Mouse (Mus musculus): ENCODE results near the gene Tor1aip1. TPM values are rescaled to one million over a fixed set of nuclear protein-coding genes. Genes with fewer than 3 reads are reported as not detected.

Tor1aip1 gene
- total RNA-seq, 2 experiments from 2014 or later = 65.2 to 74.2 TPM

GRCm38 (mm10) chr1:156035269-156035929 lies 881 bp downstream of the Tor1aip1 start, which contains the start of gene Tor1aip2:
Gene Tor1aip2, plus strand, starts transcription at chr1:156035403.
- no peak for DNase-seq
- intact Hi-C loops (cut with DNase I) = loop anchor here (2.0 kb wide), 1 partner anchor 63 kb away; the partner anchor contains the start of gene Cep350

GRCm38 (mm10) chr1:156034661-156035060 lies 1.6 kb downstream of the Tor1aip1 start:
- intact Hi-C loops (cut with DNase I) = loop anchor here (2.0 kb wide), 1 partner anchor 62 kb away; the partner anchor contains the start of gene Cep350
- DNase-seq = no peak

- intact Hi-C loops (cut with DNase I) = loop anchor here (2.0 kb wide), 1 partner anchor 61 kb away; the partner anchor contains the start of gene Cep350
Observed at GRCm38 (mm10) chr1:156033921-156034320, 2.4 kb downstream of the Tor1aip1 start.

GRCm38 (mm10) chr1:156028340-156028975 lies 7.8 kb downstream of the Tor1aip1 start:
- DNase-seq = no peak
- intact Hi-C loops (cut with DNase I) = no loop called here

More at GRCm38 (mm10) chr1:156033921-156034320, 2.4 kb downstream of the Tor1aip1 start:
- DNase-seq = no peak

GRCm38 (mm10) chr1:156027849-156028248 lies 8.4 kb downstream of the Tor1aip1 start:
- intact Hi-C loops (cut with DNase I) = no loop called here
- no peak for DNase-seq

GRCm38 (mm10) chr1:156024831-156025503 lies 11.3 kb downstream of the Tor1aip1 start:
- intact Hi-C loops (cut with DNase I) = no loop called here
- no peak for DNase-seq

GRCm38 (mm10) chr1:156020402-156020801 lies 15.9 kb downstream of the Tor1aip1 start:
- intact Hi-C loops (cut with DNase I) = no loop called here
- DNase-seq = no peak

- DNase-seq = no peak
- intact Hi-C loops (cut with DNase I) = no loop called here
Observed at GRCm38 (mm10) chr1:156019800-156020199, 16.5 kb downstream of the Tor1aip1 start.

- intact Hi-C loops (cut with DNase I) = no loop called here
- no peak for DNase-seq
Observed at GRCm38 (mm10) chr1:156009003-156009402, 27.3 kb downstream of the Tor1aip1 start.

GRCm38 (mm10) chr1:156005906-156006305 lies 30.4 kb downstream of the Tor1aip1 start:
- intact Hi-C loops (cut with DNase I) = no loop called here
- DNase-seq = no peak

GRCm38 (mm10) chr1:156003201-156003935 lies 32.9 kb downstream of the Tor1aip1 start:
- DNase-seq = peak in 1 of 2 experiments; percentile 22

GRCm38 (mm10) chr1:156002366-156002765 lies 33.9 kb downstream of the Tor1aip1 start:
- intact Hi-C loops (cut with DNase I) = no loop called here
- no peak for DNase-seq

More at GRCm38 (mm10) chr1:156003201-156003935, 32.9 kb downstream of the Tor1aip1 start:
- intact Hi-C loops (cut with DNase I) = no loop called here

GRCm38 (mm10) chr1:155995612-155996011 lies 40.7 kb downstream of the Tor1aip1 start:
- intact Hi-C loops (cut with DNase I) = no loop called here
- no peak for DNase-seq

GRCm38 (mm10) chr1:155994524-155994923 lies 41.8 kb downstream of the Tor1aip1 start:
- no peak for DNase-seq
- intact Hi-C loops (cut with DNase I) = no loop called here

- intact Hi-C loops (cut with DNase I) = no loop called here
- DNase-seq = no peak
Observed at GRCm38 (mm10) chr1:155990391-155990790, 45.9 kb downstream of the Tor1aip1 start.

GRCm38 (mm10) chr1:155989387-155989786 lies 46.9 kb downstream of the Tor1aip1 start:
- intact Hi-C loops (cut with DNase I) = no loop called here
- peak; percentile 17 to 23 for DNase-seq

- DNase-seq = no peak
- intact Hi-C loops (cut with DNase I) = no loop called here
Observed at GRCm38 (mm10) chr1:155987625-155988024, 48.7 kb downstream of the Tor1aip1 start.

GRCm38 (mm10) chr1:155974931-155975330 lies 61.3 kb downstream of the Tor1aip1 start:
- intact Hi-C loops (cut with DNase I) = no loop called here
- DNase-seq = no peak

GRCm38 (mm10) chr1:155973719-155974379 lies 62.4 kb downstream of the Tor1aip1 start:
- intact Hi-C loops (cut with DNase I) = loop anchor here (2.0 kb wide), 1 partner anchor 61 kb away; the partner anchor contains the start of gene Tor1aip2

More at GRCm38 (mm10) chr1:155973719-155974379, 62.4 kb downstream of the Tor1aip1 start:
- DNase-seq = no peak

All from heart, postnatal 10 days (tissue).